Comparison of ENCODE assay signal across 9 mouse cellular contexts in genomic region chr12:59460997-59461961, GRCm38 (mm10).
DNase-seq lines count a peak whose midpoint lies in the region; ATAC-seq lines count a peak whose summit lies in the region.
"Had no signal": no experiment of that assay in that cellular context is flagged by ENCODE, and none has a peak within 500 bp of the region (broad histone marks: within the 10 kb centered on the region; RNA-seq: fewer than 3 reads in every experiment).

No protein-coding gene starts in this region.

- peak; percentile 3 for DNase-seq in hindbrain, embryonic 11.5 days (ENCODE audit: low spot score)
- DNase-seq in A20 (ENCODE audit: low read depth, low spot score) = peak; percentile 23
- peak; percentile 70 for DNase-seq in cerebellum, adult 11-12 months
- DNase-seq in spleen, adult 18-20 months = no peak
- no peak for DNase-seq in urinary bladder, postnatal 4 days (ENCODE audit: low spot score in 2 of 2)

- H3K27ac ChIP-seq in hindbrain, embryonic 11.5 days (ENCODE audit: low read depth, low read length) = no peak overlapping the region
- no peak overlapping the region for H3K27ac ChIP-seq in hindbrain, embryonic 12.5 days
- H3K27ac ChIP-seq in forebrain, embryonic 15.5 days (replicated peaks) = peak overlapping the region; percentile 84
- H3K27ac ChIP-seq: lung, embryonic 15.5 days had no signal

- no peaks in the 10 kb centered on the region for H3K36me3 ChIP-seq in hindbrain, embryonic 11.5 days (ENCODE audit: control insufficient read depth, insufficient read depth, low read length)
- H3K36me3 ChIP-seq in hindbrain, embryonic 12.5 days = no peaks in the 10 kb centered on the region
- H3K36me3 ChIP-seq in forebrain, embryonic 15.5 days = no peaks in the 10 kb centered on the region
- H3K36me3 ChIP-seq: lung, embryonic 15.5 days had no signal

- no peak overlapping the region for H3K4me2 ChIP-seq in hindbrain, embryonic 11.5 days (replicated peaks; ENCODE audit: low read depth, low read length)
- no peak overlapping the region for H3K4me2 ChIP-seq in hindbrain, embryonic 12.5 days (replicated peaks)
- 0 out of 2 replicates have a peak overlapping the region, but pooled peaks have one; percentile 1 for H3K4me2 ChIP-seq in forebrain, embryonic 15.5 days (replicated peaks)
- H3K4me2 ChIP-seq: lung, embryonic 15.5 days had no signal

- WGBS in hindbrain, embryonic 11.5 days = 82% methylated on average over 10 of the region's 10 CpGs
- WGBS in hindbrain, embryonic 12.5 days = 70% methylated on average over 10 of the region's 10 CpGs
- 25% methylated on average over 10 of the region's 10 CpGs for WGBS in forebrain, embryonic 15.5 days

- no peak for ATAC-seq in hindbrain, embryonic 11.5 days (ENCODE audit: low FRiP score)
- no peak for ATAC-seq in hindbrain, embryonic 12.5 days (ENCODE audit: low FRiP score)
- peak; percentile 93 for ATAC-seq in forebrain, embryonic 15.5 days (replicated peaks)
- no peak for ATAC-seq in activated CD4-positive, CD25-positive, alpha-beta regulatory T cell, adult 4 months

- H3K4me1 ChIP-seq in hindbrain, embryonic 11.5 days (replicated peaks; ENCODE audit: control insufficient read depth, insufficient read depth, low read length) = no peaks in the 10 kb centered on the region
- no peaks in the 10 kb centered on the region for H3K4me1 ChIP-seq in hindbrain, embryonic 12.5 days
- peaks cover 22% of the 10 kb centered on the region for H3K4me1 ChIP-seq in forebrain, embryonic 15.5 days
- H3K4me1 ChIP-seq: lung, embryonic 15.5 days had no signal

- no peaks in the 10 kb centered on the region for H3K9me3 ChIP-seq in hindbrain, embryonic 11.5 days (ENCODE audit: control insufficient read depth, low read length)
- H3K9me3 ChIP-seq in hindbrain, embryonic 12.5 days (replicated peaks) = no peaks in the 10 kb centered on the region
- no peaks in the 10 kb centered on the region for H3K9me3 ChIP-seq in forebrain, embryonic 15.5 days
- H3K9me3 ChIP-seq: lung, embryonic 15.5 days had no signal

- H3K9ac ChIP-seq in hindbrain, embryonic 11.5 days (ENCODE audit: low read depth, low read length) = no peak overlapping the region
- H3K9ac ChIP-seq in hindbrain, embryonic 12.5 days = no peak overlapping the region
- H3K9ac ChIP-seq in forebrain, embryonic 15.5 days (replicated peaks) = no peak overlapping the region
- H3K9ac ChIP-seq: lung, embryonic 15.5 days had no signal

- H3K27me3 ChIP-seq in hindbrain, embryonic 11.5 days (ENCODE audit: control insufficient read depth, insufficient read depth, low read length) = no peaks in the 10 kb centered on the region
- no peaks in the 10 kb centered on the region for H3K27me3 ChIP-seq in hindbrain, embryonic 12.5 days
- H3K27me3 ChIP-seq in forebrain, embryonic 15.5 days = no peaks in the 10 kb centered on the region
- H3K27me3 ChIP-seq: lung, embryonic 15.5 days had no signal

- H3K4me3 ChIP-seq in hindbrain, embryonic 11.5 days (ENCODE audit: low read depth, low read length) = no peak overlapping the region
- H3K4me3 ChIP-seq in hindbrain, embryonic 12.5 days = no peak overlapping the region
- no peak overlapping the region for H3K4me3 ChIP-seq in forebrain, embryonic 15.5 days
- H3K4me3 ChIP-seq: lung, embryonic 15.5 days had no signal

Comparison
In these comparisons a context has a peak if more than half of its experiments do, and no peak if none do; other contexts are left out.
1. DNase-seq: peak in hindbrain, embryonic 11.5 days (single experiment), A20 (single experiment) and cerebellum, adult 11-12 months (single experiment); none in spleen, adult 18-20 months (0 of 2) and urinary bladder, postnatal 4 days (0 of 2).